Mouse (Mus musculus) kidney, adult 2 months (tissue): ENCODE measurements around the gene Mrps25.

Experiments used
- CTCF ChIP-seq: fragments of 200-500 bp; conservative IDR thresholded peaks from 2 replicates; pipeline ENCODE4 v1.5.1; 2011; ENCODE audit warnings: low read depth, mild to moderate bottlenecking, control low read depth, low read length, moderate library complexity, mixed read lengths; ENCODE audit not compliant: insufficient read depth, insufficient read length
- POLR2A ChIP-seq: fragments of 200-500 bp; IDR thresholded peaks from one replicate; pipeline ENCODE4 v1.6.1; 2011; ENCODE audit warnings: low read depth, low read length, control low read depth

DNA sequence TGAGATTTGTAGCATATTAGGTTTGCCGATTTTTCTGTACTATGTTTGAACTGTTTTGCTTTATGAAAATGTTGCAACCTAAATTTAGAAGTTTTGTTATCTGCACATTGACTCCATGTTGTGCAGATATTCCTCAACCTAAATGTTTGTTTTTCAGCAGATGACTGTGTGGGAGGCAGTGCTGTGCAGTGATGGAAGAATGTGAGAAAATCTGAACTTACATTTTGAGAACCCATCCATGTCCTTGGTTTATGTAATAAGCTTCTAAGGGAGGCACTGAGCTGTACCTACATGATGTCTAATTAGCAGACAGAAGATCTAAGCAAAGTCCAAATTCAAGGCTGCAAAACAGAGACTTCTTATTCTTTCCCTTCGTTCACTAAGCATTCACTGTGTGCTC, 50.2 kb downstream of the Mrps25 start:
- TF ChIP-seq CTCF (no peak), POLR2A (no peak)
